Mouse (Mus musculus) kidney, postnatal 4 days (tissue): Measurements from ENCODE around the gene Col6a3.

Source experiments
- DNase-seq, 2 experiments: peaks; one replicate each; pipeline ENCODE4 v3.0.0; 2021; ENCODE audit warnings: mixed read lengths in 2 of 2

Gene Col6a3

DNA sequence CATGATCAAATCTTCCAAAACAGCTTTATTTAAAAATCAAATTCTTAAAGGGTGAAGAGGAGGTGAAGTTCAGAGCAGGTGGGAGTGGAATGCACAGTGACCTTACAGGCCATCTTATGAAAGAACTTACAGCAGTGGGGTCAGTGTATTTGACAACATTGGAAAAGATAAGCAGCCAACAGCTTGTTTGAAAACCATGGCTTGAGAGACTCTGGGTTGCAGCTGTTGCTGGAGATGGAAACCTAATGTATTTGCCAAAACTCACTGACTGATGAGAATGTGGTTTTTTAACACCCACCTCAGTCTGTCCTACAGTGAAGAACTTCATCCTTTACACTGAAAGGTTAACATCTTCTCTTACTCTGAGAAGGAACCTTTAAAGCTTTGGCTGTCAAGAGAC is 120.4 kb downstream of the Col6a3 start:
- no peak for DNase-seq

DNA sequence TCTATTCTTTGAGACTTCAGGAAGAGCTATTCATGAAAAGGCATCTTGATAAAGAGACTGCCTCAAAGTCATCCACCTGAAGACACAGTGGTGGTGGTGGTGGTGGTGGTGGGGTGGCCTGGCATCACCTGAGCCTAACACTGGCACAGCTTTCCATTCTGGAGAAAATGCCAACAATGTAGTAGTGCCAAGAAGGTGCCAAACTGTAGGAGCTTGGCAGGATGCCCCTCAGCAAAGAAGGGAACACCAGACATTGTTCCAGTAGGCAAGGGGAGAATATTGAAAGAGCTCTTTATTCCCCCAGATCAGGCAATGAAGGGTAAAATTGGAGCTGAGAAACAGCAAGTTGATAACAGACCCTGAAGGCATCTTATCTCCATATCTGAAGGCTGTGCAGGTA is 121.8 kb downstream of the Col6a3 start:
- DNase-seq = no peak

DNA sequence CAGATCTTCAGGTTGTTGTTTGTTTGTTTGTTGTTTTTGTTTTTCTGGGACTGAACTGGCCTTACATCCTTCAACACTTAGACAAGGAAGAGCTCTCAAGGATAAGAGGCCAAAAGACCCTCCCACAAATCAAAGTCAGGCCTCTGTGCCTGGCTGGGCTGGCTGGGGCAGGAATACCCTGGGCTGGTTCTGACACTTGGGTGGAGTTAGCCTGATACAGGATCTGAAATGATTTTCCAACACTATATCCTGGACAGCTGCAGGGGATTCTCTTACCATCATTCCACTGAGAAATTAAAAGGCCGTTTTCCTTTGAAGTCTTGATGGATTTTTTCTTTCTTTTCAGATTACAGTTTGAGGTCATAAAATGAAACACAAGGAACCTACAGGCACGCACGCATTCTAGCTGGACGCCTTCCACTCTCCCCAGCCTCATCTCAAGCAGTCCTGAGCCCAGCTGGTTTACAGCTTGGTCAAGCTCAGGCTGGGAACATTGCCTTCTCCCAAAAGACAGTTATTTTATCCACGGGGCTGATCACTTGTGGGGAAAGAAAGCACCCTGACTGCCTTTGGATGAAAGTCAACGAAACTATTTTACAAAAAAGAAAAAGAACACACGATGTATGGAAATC is 123.0 kb downstream of the Col6a3 start:
- peak; percentile 33 to 57 for DNase-seq

DNA sequence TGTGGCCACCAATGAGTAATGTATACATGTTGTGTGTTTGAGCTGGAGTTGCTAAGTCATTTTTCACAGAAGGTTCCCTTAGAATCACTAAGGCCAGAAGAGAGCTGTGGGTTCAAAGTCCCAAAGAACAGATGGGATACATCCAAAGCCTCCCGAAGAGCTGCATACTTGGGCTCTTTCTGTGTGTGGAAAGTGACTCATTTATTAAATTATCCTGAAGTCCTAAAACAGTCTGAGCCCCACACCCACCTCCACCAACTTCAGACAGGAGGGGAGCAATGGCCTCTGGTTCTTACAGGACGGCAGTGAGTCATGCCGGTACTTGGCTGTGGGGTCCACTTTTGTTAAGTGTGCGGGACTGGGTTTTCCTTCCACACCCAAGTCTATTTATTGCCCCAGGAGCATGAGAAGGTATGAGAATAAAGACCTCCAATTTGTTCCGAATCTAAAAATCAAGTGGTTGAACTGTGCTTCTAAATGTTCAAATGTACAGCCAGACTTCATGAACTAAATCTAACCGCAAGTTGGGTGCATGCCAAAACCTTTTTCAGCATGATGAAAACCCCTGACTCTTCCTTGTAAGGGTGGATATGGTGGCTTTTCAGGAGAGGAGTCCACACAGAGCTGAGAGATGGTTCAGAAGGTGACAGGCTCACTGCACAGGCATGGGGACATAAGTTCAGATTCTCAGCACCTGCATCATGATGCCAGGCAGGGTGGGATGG is 124.8 kb downstream of the Col6a3 start:
- peak in 1 of 2 experiments; percentile 37 for DNase-seq

DNA sequence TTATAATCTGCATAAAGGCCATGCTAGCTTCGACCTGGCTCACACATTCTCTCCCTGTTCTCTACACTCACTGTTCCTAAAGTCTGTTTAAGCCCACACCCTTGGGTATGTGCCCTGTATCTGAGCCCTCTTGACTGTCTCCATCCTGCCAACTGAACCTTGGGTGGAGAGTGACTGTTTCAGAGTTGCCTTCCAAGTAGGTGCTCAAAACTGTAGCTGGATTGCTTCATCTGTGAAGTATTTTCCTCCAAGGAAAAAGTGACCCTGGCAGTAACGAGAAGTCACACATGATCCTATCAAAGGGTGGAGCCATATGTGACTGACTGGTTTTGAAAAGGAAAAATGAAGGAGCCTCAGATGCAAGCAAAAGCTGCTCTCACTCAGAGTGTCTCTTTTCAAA is 127.5 kb downstream of the Col6a3 start:
- DNase-seq = no peak
